Mouse (Mus musculus) retina, adult 2 months (tissue): ENCODE data around the gene Mog.

ENCODE experiments used
- DNase-seq: peaks from one replicate; pipeline ENCODE4 v3.0.0-alpha.2; 2012; ENCODE audit warnings: low read depth, low spot score

The Mog gene

GRCm38 (mm10) chr17:37022628-37023576, at the start of gene Mog:
Gene Mog (minus strand): TSS chr17:37023398.
- no peak for DNase-seq

GRCm38 (mm10) chr17:37072730-37073276, 49.6 kb upstream of the Mog start:
- no peak for DNase-seq

- no peak for DNase-seq
Measured at GRCm38 (mm10) chr17:37072080-37072729, 49.0 kb upstream of the Mog start.

DNA sequence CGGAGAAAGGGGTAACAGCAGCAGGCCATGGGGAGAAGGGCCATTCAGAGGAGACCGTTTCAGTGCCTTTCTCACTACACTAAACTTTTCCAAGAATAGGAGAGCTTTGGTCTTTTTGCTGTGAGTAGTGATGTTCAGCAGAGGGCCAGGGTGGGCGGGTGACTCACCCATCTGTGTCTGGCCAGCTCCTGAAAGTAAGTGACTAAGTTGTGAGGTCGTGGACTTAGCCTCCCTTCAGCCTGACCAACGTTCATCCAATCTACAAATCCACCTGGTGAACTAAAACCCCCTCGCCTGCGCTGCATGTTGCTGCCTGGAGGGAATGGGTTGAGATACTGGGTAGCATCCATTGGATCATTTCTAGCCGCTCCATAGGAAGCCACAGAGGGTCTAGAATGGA, 46.9 kb upstream of the Mog start:
- no peak for DNase-seq

GRCm38 (mm10) chr17:37067861-37068260, 44.7 kb upstream of the Mog start:
- DNase-seq = no peak

DNA sequence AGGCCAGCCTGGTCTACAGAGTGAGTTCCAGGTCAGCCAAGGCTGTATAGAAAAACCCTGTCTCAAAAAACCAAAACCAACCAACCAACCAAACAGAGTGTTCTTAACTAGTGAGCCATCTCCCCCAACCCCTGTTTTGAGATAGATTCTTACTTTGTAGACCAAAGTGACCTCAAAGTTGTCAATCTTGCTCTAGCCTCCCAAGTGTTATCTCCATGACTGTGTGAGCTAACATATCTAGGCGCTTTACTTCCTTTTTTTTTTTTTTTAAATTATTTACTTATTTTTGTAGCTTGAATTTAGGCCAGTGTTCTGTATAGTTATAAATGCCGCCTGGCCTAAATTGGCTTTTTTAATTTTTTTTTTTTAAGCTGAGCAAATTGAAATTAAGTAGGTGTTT, 42.8 kb upstream of the Mog start:
- DNase-seq = no peak

DNA sequence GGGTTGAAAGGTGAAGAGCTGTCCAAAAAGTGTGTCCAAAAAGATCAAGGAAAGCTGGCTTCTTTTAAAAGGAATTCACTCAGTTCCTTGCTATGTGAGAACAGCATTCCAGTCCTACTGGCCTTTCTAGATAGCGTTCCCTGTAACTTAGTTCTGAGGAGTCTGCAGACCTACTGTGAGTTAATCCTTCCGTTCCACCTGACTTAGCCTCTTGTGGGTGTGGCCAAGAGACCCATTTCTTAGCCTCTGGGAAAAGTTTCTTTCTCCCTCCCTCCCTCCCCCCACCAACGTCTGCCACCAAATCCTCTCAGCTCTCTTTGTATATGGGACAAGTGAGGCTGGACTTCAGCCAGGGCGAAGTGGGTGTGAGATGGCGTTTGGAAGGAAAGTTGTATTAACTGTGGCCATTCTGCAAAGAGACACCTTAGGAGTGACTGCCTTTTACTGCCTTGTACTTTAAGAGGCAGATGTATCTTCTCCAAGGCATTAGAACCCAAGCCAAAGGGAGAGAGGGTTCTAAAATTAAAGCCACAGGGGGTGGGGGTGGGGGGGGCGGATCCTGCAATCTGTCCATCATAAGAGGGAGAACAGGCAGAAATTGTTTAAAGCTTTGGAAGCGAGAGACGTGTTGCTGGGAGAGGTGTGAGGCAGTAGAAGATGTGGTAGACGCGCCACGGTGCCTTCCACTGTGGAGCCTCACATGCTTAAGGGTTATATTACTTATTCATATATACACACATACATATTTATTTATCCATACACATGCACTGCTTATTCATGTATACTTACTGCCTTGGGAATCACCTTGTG, 40.7 kb upstream of the Mog start:
- no peak for DNase-seq

DNA sequence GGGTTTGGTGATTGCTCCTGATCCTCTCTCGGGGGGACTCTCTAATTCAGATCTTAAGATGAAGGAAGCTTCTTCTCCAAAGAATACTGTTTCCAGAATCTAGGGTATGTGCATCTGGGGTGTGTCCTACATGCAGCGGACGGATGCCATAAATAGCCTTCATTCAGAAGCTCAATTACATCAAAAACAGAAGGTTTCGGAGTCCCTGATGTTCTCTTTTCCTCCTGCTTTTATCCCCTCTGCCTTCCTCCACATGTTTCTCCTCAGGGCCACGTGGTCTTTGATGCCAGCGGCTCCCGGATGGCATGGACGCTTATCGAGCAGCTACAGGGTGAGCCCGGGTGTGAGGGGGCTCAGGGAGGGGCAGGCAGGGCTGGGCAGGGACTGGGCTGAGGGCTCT, 39.9 kb upstream of the Mog start:
- no peak for DNase-seq

DNA sequence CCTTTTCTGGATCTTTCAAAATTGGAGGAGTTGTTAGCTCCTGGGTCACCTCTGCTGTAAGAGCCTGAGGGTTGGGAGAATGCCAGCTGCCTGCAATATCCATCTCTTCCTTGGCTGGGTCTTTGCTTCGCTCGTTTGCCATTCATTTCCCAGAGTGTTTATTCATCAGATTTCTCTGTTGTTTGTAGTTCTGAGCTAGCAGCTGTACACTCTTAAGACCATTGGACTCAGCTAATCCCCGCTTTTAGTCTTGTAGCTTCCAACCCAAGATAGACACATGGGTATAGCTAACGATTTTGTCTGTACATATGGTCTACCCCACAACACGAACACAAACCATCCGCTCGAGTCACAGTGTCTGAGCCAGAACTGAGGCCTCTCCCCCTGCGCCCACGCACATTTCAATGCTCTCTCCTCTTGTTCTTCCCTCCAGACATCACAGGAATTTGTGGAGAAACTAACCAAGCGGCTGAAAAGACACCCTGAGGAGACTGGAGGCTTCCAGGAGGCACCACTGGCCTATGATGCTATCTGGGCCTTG, 39.0 kb upstream of the Mog start:
- no peak for DNase-seq

DNA sequence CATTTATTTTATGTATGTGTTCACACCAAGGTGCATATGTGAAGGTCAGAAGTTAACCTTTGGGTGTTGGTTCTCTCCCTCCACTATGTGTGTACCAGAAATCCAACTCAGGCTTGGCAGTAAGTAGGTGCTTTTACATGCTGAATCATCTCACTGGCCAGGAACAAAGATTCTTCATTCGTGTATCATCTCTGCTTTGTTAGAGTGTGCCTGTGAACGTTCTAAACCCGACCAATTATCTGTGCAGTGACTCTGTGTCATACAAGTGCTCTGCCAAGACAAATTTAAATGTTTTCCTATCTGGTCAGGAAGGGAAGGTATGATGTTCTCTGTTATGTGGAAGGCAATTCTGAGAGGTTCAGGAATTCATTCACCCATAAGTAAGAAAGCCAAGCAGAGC, 38.2 kb upstream of the Mog start:
- no peak for DNase-seq

GRCm38 (mm10) chr17:37056957-37057356, 33.8 kb upstream of the Mog start:
- no peak for DNase-seq

- no peak for DNase-seq
Measured at GRCm38 (mm10) chr17:37051745-37052144, 28.5 kb upstream of the Mog start.

DNA sequence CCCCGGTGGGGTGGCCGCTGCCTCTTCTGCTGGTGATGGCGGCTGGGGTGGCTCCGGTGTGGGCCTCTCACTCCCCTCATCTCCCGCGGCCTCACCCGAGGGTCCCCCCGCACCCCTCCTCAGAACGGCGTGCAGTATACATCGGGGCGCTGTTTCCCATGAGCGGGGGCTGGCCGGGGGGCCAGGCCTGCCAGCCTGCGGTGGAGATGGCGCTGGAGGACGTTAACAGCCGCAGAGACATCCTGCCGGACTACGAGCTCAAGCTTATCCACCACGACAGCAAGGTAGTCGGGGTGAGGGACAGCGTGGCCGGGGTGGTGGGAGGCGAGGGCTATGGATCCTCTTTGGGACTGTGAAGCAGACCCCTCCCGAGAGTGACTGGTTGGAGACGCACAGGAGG, 27.7 kb upstream of the Mog start:
- no peak for DNase-seq

DNA sequence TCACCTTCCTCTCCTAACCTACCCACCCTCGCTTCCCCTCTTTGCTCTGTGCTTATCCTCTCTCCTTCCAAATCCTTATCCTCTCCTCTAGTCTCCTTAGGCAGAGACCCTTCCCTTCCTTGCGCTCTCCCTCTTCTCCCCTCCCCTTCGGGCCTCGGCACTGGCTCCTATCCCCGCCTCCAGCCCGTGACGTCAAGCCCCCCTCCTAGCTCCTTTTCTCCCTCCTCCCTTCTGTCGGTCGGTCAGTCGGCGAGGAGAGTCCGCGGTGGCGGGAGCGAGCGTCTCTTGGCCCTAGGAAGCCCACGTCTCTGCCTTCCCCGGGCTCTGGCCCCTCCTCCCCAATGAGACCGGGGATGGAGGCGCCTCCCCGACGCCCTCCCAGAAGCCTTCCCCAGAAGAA, 27.2 kb upstream of the Mog start:
- DNase-seq = no peak

DNA sequence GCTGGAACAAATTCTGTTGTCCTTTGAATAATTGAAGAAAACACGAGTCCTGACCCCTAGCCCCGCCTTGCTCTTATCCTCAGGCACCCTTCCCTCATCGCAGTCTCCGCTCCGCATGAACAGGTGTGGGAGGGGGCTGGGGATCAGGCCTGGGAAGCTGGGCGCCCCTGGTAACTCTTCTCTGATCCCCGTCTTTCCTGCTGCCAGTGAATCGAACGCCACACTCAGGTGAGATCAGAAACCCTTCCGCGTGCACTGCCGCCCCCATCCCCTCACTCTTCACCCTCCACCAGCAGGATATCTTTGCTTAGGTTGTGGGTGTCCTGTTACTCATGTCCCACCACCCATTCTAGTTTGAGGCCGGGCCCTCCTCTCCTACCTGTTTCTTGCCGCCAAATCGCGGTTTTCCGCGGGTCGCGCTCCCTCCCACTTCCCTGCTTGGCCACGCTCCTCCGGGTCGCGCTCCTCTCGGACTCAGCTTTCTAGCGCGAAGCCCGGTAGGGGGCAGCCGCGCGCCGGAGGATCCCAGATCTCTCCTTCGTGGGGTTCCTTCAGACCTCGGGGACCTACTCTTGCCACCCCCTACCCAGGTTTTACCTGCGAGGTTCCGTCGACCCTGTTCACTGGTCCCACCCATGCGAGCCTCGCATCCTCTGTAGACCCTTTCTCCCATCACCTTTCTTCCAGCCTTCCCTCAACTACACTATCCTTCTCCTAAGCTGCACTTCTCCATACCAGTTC, 26.5 kb upstream of the Mog start:
- no peak for DNase-seq

DNA sequence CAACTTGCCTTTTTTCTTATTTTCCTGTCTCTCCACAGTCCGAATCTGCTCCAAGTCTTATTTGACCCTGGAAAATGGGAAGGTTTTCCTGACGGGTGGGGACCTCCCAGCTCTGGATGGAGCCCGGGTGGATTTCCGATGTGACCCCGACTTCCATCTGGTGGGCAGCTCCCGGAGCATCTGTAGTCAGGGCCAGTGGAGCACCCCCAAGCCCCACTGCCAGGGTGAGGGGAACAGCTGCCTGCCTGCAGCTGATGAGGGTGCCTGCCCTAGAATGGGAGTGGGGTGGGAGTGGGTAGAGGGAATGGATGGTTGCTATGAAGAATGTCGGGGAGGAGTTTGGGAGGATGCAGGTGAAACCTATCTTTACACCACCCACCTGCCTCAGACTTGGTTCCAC, 25.2 kb upstream of the Mog start:
- DNase-seq = no peak

GRCm38 (mm10) chr17:37047981-37048380, 24.8 kb upstream of the Mog start:
- no peak for DNase-seq

DNA sequence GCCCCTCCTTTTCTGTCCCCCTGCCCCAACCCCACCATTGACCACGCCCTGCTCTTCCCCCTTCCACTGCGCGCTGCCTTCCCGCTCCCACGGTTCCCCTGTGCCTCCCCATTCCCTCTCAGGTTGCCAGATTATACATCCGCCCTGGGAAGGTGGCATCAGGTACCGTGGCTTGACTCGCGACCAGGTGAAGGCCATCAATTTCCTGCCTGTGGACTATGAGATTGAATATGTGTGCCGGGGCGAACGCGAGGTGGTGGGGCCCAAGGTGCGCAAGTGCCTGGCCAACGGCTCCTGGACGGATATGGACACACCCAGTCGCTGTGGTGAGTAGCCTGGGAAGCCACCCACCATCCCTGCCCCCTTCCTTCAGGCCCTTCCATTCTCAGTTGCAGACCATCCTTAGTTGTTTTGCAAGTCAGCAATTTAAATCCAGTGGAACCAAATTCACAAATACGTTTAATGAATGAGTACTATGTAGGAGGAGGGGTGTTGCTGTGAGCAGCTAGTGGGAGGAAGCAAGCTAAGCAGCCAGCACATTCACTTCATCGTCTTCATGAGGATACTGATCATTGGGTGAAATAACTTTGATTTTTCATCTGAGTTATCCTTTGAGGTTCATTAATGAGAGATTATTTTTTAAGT, 24.3 kb upstream of the Mog start:
- no peak for DNase-seq

GRCm38 (mm10) chr17:37046312-37047112, 23.3 kb upstream of the Mog start:
- DNase-seq = no peak
